Mouse (Mus musculus) forebrain, embryonic 14.5 days (tissue): ENCODE results near the gene Pbx3. TPM values are rescaled to one million over a fixed set of nuclear protein-coding genes. Genes with fewer than 3 reads are reported as not detected.

ENCODE experiments used
- ATAC-seq: fragments of 200-750 bp; cut with Nextera tagmentation; 2 replicates; pipeline ENCODE4 v1.8.0; 2017; ENCODE audit warnings: mild to moderate bottlenecking, moderate library complexity
- DNase-seq: peaks from one replicate; pipeline ENCODE4 v3.0.0-alpha.2; 2015; ENCODE audit warnings: low spot score
- H3K27ac ChIP-seq: fragments of 300-500 bp; sonication (generic); 2 replicates; pipeline ENCODE4 v1.5.1; 2014; ENCODE audit warnings: low read depth, mild to moderate bottlenecking, control low read depth, low read length, moderate library complexity
- H3K27me3 ChIP-seq: fragments of 300-500 bp; sonication (generic); replicated peaks from 2 replicates; pipeline ENCODE4 v1.6.1; 2014; ENCODE audit warnings: low read length, control low read depth, mixed read lengths; ENCODE audit not compliant: control insufficient read depth, insufficient read depth
- H3K36me3 ChIP-seq: fragments of 300-500 bp; sonication (generic); 2 replicates; pipeline ENCODE4 v1.6.1; 2014; ENCODE audit warnings: low read length, control low read depth; ENCODE audit not compliant: control insufficient read depth, insufficient read depth
- H3K4me1 ChIP-seq: fragments of 300-500 bp; sonication (generic); 2 replicates; pipeline ENCODE4 v1.6.1; 2014; ENCODE audit warnings: antibody characterized with exemption, low read length, control low read depth; ENCODE audit not compliant: control insufficient read depth, insufficient read depth
- H3K4me2 ChIP-seq: fragments of 300-500 bp; sonication (generic); 2 replicates; pipeline ENCODE4 v1.6.1; 2014; ENCODE audit warnings: mild to moderate bottlenecking, control low read depth, low read length
- H3K4me3 ChIP-seq: fragments of 300-500 bp; sonication (generic); 2 replicates; pipeline ENCODE4 v1.5.1; 2014; ENCODE audit warnings: low read depth, low read length, control low read depth
- H3K9ac ChIP-seq: fragments of 300-500 bp; sonication (generic); 2 replicates; pipeline ENCODE4 v1.6.1; 2014; ENCODE audit warnings: mild to moderate bottlenecking, low read length, control low read depth, moderate library complexity
- H3K9me3 ChIP-seq: fragments of 300-500 bp; sonication (generic); replicated peaks from 2 replicates; pipeline ENCODE4 v1.6.1; 2016; ENCODE audit warnings: low read length, control low read depth, mixed read lengths; ENCODE audit not compliant: control insufficient read depth
- WGBS: fragments of 180-500 bp; shearing (Covaris S2); extraction: QIAGEN DNeasy Blood & Tissue Kit; methylation state at CpG from one replicate; pipeline ENCODE4 v1.1.7; 2014; 5-methylcytosine and 5-hydroxymethylcytosine counted together
- polyA plus RNA-seq: library from polyadenylated mRNA; unstranded; fragments of >200 nt; fragmentation: Nextera tagmentation; extraction: Ambion mirVana; gene quantifications from 2 replicates; pipeline ENCODE4 v1.2.1, GENCODE M21; 2014

Pbx3 gene
- polyA plus RNA-seq, 1 experiment from 2014 or later = 60.3 TPM

DNA sequence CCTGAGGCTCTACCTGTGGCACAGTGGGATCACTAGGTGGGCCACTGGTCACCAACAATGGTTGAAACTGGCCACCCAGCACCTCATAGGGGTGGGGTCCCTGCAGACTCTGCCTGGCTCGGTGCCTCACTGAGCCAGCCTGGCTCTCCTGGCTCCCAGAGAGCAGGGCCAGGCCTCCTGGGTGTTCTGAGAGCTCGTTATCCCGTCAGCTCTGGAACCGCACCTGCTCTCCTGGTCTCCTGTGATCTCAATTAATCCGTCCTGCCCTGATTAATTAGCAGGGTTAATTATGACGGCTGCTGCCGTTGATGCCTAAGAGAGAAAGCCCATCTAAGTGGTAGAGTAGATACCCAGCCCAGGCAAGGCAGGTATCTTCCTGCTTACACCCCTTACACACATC lies 237.6 kb downstream of the Pbx3 start:
- Histone ChIP-seq H3K4me3 (no peak overlapping the region), H3K27me3 (peaks cover 12% of the 10 kb centered on the region; the same call in 1 of the 2 replicates), H3K9me3 (no peaks in the 10 kb centered on the region), H3K4me2 (no peak overlapping the region), H3K4me1 (no peaks in the 10 kb centered on the region), H3K27ac (no peak overlapping the region), H3K36me3 (no peaks in the 10 kb centered on the region), H3K9ac (no peak overlapping the region)
- ATAC-seq = no peak
- 19% methylated on average over 7 of the region's 7 CpGs for WGBS
- peak; percentile 37 for DNase-seq

DNA sequence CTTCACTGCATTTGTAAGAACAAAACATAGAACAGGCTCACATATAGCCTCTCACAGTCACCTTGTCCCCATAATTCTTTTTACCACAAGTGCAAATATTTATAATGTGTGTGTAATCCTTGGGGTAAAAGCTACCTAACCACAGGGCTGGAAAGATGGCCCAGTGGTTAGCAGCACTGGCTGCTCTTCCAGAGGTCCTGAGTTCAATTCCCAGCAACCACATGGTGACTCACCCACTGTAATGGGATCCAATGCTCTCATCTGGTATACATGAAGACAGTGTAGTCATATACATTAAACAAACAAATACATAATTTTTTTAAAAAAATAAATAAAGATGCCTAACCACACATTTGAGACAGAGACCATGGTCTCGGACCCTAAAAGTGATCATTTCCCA lies 240.2 kb downstream of the Pbx3 start:
- Histone ChIP-seq H3K36me3 (no peaks in the 10 kb centered on the region), H3K4me3 (no peak overlapping the region), H3K9ac (no peak overlapping the region), H3K9me3 (no peaks in the 10 kb centered on the region), H3K4me1 (peaks cover 10% of the 10 kb centered on the region), H3K27me3 (peaks cover 18% of the 10 kb centered on the region; the same call in 1 of the 2 replicates), H3K4me2 (no peak overlapping the region), H3K27ac (no peak overlapping the region)
- ATAC-seq (no peak), DNase-seq (no peak)
- WGBS = 92% methylated on average over 1 of the region's 1 CpGs

DNA sequence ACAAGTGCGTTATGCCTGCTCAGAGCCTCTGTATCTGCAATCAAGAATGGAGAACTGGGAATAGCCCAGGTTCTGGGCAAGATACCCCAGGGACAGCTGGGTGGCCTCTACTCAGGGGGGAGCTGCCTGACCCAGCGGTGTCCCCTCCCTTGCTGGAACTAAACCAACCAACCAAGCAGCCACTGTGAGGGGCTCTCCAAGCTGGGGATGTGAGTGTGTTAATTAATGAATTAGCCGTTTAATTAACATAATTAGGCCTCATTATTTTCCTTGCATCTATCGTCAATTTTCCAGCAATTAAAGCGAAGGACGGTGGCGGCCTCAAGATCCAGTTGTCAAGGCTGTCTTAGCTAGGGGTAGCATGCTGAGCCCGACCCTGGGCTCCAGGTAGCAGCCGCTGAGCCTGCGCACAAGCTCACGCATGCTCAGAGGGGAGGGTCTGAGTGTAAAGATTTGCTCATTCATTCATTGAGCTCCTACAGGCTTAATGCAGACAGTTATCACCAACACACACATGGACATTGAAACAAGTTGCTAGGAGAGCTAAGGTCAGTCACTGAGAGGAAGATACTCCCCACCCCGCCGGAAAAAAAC lies 243.2 kb downstream of the Pbx3 start:
- DNase-seq = peak; percentile 87
- peak; percentile 91 for ATAC-seq
- H3K27ac ChIP-seq = no peak overlapping the region
- peak overlapping the region; percentile 17 for H3K4me2 ChIP-seq
- H3K4me3 ChIP-seq = no peak overlapping the region
- no peaks in the 10 kb centered on the region for H3K9me3 ChIP-seq
- 20% methylated on average over 13 of the region's 13 CpGs for WGBS
- H3K4me1 ChIP-seq = peaks cover 10% of the 10 kb centered on the region
- H3K36me3 ChIP-seq = no peaks in the 10 kb centered on the region
- H3K27me3 ChIP-seq = peaks cover 27% of the 10 kb centered on the region; the same call in 1 of the 2 replicates
- no peak overlapping the region; the same call in 1 of the 2 replicates for H3K9ac ChIP-seq

DNA sequence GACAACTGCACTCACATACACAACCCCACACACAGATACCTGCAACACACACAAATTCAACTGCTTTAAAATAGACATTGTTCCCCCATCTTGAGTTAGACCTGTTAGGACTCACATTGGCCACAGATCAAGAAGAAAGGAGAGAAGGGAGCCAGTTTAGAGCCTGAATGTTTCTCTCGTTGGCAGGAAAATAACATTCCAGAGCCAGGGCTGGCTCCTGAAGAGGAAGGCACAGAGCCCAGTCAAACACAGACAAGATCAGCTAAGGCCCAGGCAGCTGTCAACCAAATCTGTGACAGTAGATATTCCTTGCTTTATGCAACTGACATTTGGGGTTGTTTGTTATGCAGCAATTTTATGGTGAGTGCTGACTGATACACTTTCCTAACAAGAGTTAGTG lies 245.1 kb downstream of the Pbx3 start:
- no peaks in the 10 kb centered on the region for H3K9me3 ChIP-seq
- H3K9ac ChIP-seq = no peak overlapping the region
- WGBS = 70% methylated on average over 1 of the region's 1 CpGs
- H3K4me1 ChIP-seq = peaks cover 10% of the 10 kb centered on the region
- ATAC-seq (no peak), DNase-seq (peak; percentile 46)
- peaks cover 40% of the 10 kb centered on the region for H3K27me3 ChIP-seq
- no peaks in the 10 kb centered on the region for H3K36me3 ChIP-seq
- H3K4me2 ChIP-seq = no peak overlapping the region
- no peak overlapping the region for H3K4me3 ChIP-seq
- no peak overlapping the region for H3K27ac ChIP-seq

- ATAC-seq (no peak), DNase-seq (no peak)
- no peak overlapping the region for H3K27ac ChIP-seq
- WGBS = 85% methylated on average over 12 of the region's 12 CpGs
- no peak overlapping the region for H3K9ac ChIP-seq
- no peak overlapping the region for H3K4me2 ChIP-seq
- H3K36me3 ChIP-seq = no peaks in the 10 kb centered on the region
- H3K4me1 ChIP-seq = no peaks in the 10 kb centered on the region
- H3K4me3 ChIP-seq = no peak overlapping the region
- H3K9me3 ChIP-seq = no peaks in the 10 kb centered on the region
- peaks cover 40% of the 10 kb centered on the region for H3K27me3 ChIP-seq
Measured at GRCm38 (mm10) chr2:34123896-34124295, 249.0 kb downstream of the Pbx3 start.

Other genes with a start within 250 kb of the Pbx3 start
- gene Mapkap1, start 33.6 kb upstream of the Pbx3 start, polyA plus RNA-seq = 105 and 107 TPM in 2 replicates